Mouse (Mus musculus) midbrain, postnatal 0 days (tissue): Measurements from ENCODE around the gene Adgrl3. TPM values are rescaled to one million over a fixed set of nuclear protein-coding genes. Genes with fewer than 3 reads are reported as not detected.

Source experiments
- ATAC-seq: fragments of 200-750 bp; cut with Nextera tagmentation; 2 replicates; pipeline ENCODE4 v1.8.0; 2017; ENCODE audit warnings: moderate number of reproducible peaks, mild to moderate bottlenecking, moderate TSS enrichment, moderate library complexity; ENCODE audit not compliant: low FRiP score
- DNase-seq: peaks from one replicate; pipeline ENCODE4 v3.0.0-alpha.2; 2015; ENCODE audit warnings: low spot score
- H3K27ac ChIP-seq: fragments of 300-500 bp; sonication (generic); 2 replicates; pipeline ENCODE4 v1.5.1; 2014; ENCODE audit warnings: low read depth, mild to moderate bottlenecking, low read length, mixed read lengths
- H3K27me3 ChIP-seq: fragments of 300-500 bp; sonication (generic); 2 replicates; pipeline ENCODE4 v1.6.1; 2014; ENCODE audit warnings: low read length, control low read depth, mixed read lengths; ENCODE audit not compliant: insufficient read depth
- H3K36me3 ChIP-seq: fragments of 300-500 bp; sonication (generic); 2 replicates; pipeline ENCODE4 v1.6.1; 2014; ENCODE audit warnings: low read length, control low read depth, mixed read lengths; ENCODE audit not compliant: insufficient read depth
- H3K4me1 ChIP-seq: fragments of 300-500 bp; sonication (generic); 2 replicates; pipeline ENCODE4 v1.6.1; 2014; ENCODE audit warnings: mild to moderate bottlenecking, control low read depth, antibody characterized with exemption, low read length, mixed read lengths; ENCODE audit not compliant: insufficient read depth
- H3K4me2 ChIP-seq: fragments of 300-500 bp; sonication (generic); 2 replicates; pipeline ENCODE4 v1.6.1; 2014; ENCODE audit warnings: low read depth, mild to moderate bottlenecking, low read length, mixed read lengths; ENCODE audit not compliant: poor library complexity, severe bottlenecking
- H3K4me3 ChIP-seq: fragments of 300-500 bp; sonication (generic); 2 replicates; pipeline ENCODE4 v1.5.1; 2014; ENCODE audit warnings: low read depth, mild to moderate bottlenecking, low read length, moderate library complexity
- H3K9ac ChIP-seq: fragments of 300-500 bp; sonication (generic); replicated peaks from 2 replicates; pipeline ENCODE4 v1.6.1; 2014; ENCODE audit warnings: mild to moderate bottlenecking, low read length, moderate library complexity, mixed read lengths; ENCODE audit not compliant: poor library complexity, severe bottlenecking
- H3K9me3 ChIP-seq: fragments of 300-500 bp; sonication (generic); 2 replicates; pipeline ENCODE4 v1.6.1; 2016; ENCODE audit warnings: low read length, control low read depth
- CTCF ChIP-seq: IDR thresholded peaks from 2 replicates; pipeline ENCODE4 v1.5.1; 2016; ENCODE audit warnings: antibody characterized with exemption, mild to moderate bottlenecking
- WGBS: fragments of 180-500 bp; shearing (Covaris S2); extraction: QIAGEN DNeasy Blood & Tissue Kit; methylation state at CpG from one replicate; pipeline ENCODE4 v1.1.7; 2014; 5-methylcytosine and 5-hydroxymethylcytosine counted together
- polyA plus RNA-seq: library from polyadenylated mRNA; unstranded; fragments of >200 nt; fragmentation: Nextera tagmentation; extraction: Ambion mirVana; gene quantifications from 2 replicates; pipeline ENCODE4 v1.2.1, GENCODE M21; 2015
- total RNA-seq: library from RNA; depleted of rRNA; stranded (reverse); fragments of >200 nt; gene quantifications from 2 replicates; pipeline ENCODE4 v1.2.3, GENCODE M21; 2014

The Adgrl3 gene
- total and polyA plus RNA-seq, 2 experiments from 2014 or later = 57.2 to 338 TPM

- TF ChIP-seq CTCF = no peak
- H3K9me3 ChIP-seq = no peaks in the 10 kb centered on the region
- H3K4me3 ChIP-seq = no peak overlapping the region
- no peaks in the 10 kb centered on the region for H3K4me1 ChIP-seq
- no peaks in the 10 kb centered on the region for H3K36me3 ChIP-seq
- H3K27me3 ChIP-seq = no peaks in the 10 kb centered on the region
- no peak overlapping the region for H3K27ac ChIP-seq
- no peak overlapping the region for H3K9ac ChIP-seq
- no peak for DNase-seq
- ATAC-seq = no peak
- H3K4me2 ChIP-seq = no peak overlapping the region
- 90% methylated on average over 14 of the region's 14 CpGs for WGBS
Observed at GRCm38 (mm10) chr5:81590005-81590694, 570.2 kb downstream of the Adgrl3 start.

GRCm38 (mm10) chr5:81591481-81591880 lies 571.5 kb downstream of the Adgrl3 start:
- Histone ChIP-seq H3K4me2 (no peak overlapping the region), H3K27me3 (no peaks in the 10 kb centered on the region), H3K9me3 (no peaks in the 10 kb centered on the region), H3K27ac (no peak overlapping the region), H3K4me1 (no peaks in the 10 kb centered on the region), H3K4me3 (no peak overlapping the region), H3K9ac (no peak overlapping the region), H3K36me3 (no peaks in the 10 kb centered on the region)
- 39% methylated on average over 3 of the region's 3 CpGs for WGBS
- TF ChIP-seq CTCF = no peak
- DNase-seq (no peak), ATAC-seq (no peak)

GRCm38 (mm10) chr5:81593396-81593995 lies 573.6 kb downstream of the Adgrl3 start:
- Histone ChIP-seq H3K36me3 (no peaks in the 10 kb centered on the region), H3K4me2 (no peak overlapping the region), H3K9ac (no peak overlapping the region), H3K9me3 (no peaks in the 10 kb centered on the region), H3K4me3 (no peak overlapping the region), H3K27ac (no peak overlapping the region), H3K27me3 (no peaks in the 10 kb centered on the region), H3K4me1 (no peaks in the 10 kb centered on the region)
- TF ChIP-seq CTCF = no peak
- ATAC-seq (no peak), DNase-seq (peak; percentile 26)
- WGBS = 90% methylated on average over 1 of the region's 1 CpGs

- no peak for TF ChIP-seq CTCF
- H3K9me3 ChIP-seq = no peaks in the 10 kb centered on the region
- H3K27ac ChIP-seq = no peak overlapping the region
- H3K4me1 ChIP-seq = no peaks in the 10 kb centered on the region
- no peaks in the 10 kb centered on the region for H3K36me3 ChIP-seq
- H3K9ac ChIP-seq = no peak overlapping the region
- no peaks in the 10 kb centered on the region for H3K27me3 ChIP-seq
- DNase-seq (peak; percentile 31), ATAC-seq (no peak)
- 58% methylated on average over 6 of the region's 6 CpGs for WGBS
- no peak overlapping the region for H3K4me2 ChIP-seq
- no peak overlapping the region for H3K4me3 ChIP-seq
Observed at GRCm38 (mm10) chr5:81598041-81598440, 578.1 kb downstream of the Adgrl3 start.

- H3K4me2 ChIP-seq = no peak overlapping the region
- H3K9ac ChIP-seq = no peak overlapping the region
- no peak overlapping the region for H3K27ac ChIP-seq
- H3K4me1 ChIP-seq = no peaks in the 10 kb centered on the region
- no peak overlapping the region for H3K4me3 ChIP-seq
- WGBS = 68% methylated on average over 4 of the region's 4 CpGs
- no peaks in the 10 kb centered on the region for H3K9me3 ChIP-seq
- no peaks in the 10 kb centered on the region for H3K27me3 ChIP-seq
- no peak for ATAC-seq
- no peak for TF ChIP-seq CTCF
- no peak for DNase-seq
- H3K36me3 ChIP-seq = no peaks in the 10 kb centered on the region
Observed at GRCm38 (mm10) chr5:81602889-81603288, 583.0 kb downstream of the Adgrl3 start.

GRCm38 (mm10) chr5:81605646-81606045 lies 585.7 kb downstream of the Adgrl3 start:
- Histone ChIP-seq H3K9ac (no peak overlapping the region), H3K4me3 (no peak overlapping the region), H3K27me3 (no peaks in the 10 kb centered on the region), H3K4me1 (no peaks in the 10 kb centered on the region), H3K9me3 (no peaks in the 10 kb centered on the region), H3K4me2 (no peak overlapping the region), H3K36me3 (no peaks in the 10 kb centered on the region), H3K27ac (no peak overlapping the region)
- WGBS = 97% methylated on average over 1 of the region's 1 CpGs
- no peak for TF ChIP-seq CTCF
- DNase-seq (no peak), ATAC-seq (no peak)
